Mouse (Mus musculus): Measurements from ENCODE around the gene Setd4.

DNA sequence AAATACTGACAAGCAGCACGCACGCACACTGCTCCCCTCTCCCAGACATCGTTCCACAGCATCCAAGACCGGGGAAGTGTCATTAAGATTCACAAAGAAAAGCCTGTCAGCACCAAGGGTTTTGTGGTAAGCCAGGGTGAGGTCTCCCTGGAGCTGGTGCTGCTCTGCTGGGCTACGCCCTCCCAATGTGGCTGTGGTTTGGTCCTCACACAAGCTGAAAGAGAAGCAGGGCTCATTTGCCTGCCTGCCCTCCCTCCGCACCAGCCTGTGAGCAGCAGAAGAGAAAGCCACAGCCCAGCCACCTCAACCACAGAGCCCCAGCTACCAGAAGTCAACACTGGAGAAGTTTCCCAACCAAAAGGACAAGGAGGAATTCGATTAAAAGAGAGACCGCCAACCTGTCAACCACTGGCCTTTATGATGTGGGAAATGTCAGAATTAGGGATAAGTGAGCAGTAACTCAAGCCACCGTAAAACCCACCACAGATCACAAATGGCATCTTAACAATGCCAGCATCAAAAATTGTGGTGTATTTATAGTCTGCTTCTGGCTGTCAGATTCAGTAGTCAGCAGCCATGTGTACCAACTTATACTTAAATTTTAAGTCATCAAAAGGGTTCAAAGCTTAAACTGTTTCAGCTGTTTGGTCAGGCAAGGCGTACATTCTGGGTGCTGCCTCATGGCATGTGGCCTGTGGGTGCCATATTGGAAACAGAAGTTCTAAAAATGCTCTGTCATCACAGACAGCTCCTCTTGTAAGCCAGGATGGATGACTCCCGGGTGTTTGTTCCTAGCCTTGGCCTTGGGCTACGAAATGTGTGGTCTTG is 51.0 kb downstream of the Setd4 start:
- no peak for TF ChIP-seq CTCF (IDR thresholded peaks at IDR 0.05; ENCODE audit: control insufficient read depth, insufficient read depth, insufficient read length)
- TF ChIP-seq USF1 (IDR thresholded peaks at IDR 0.05; ENCODE audit: low read depth), result no peak
- no peak for TF ChIP-seq MYOG (IDR thresholded peaks at IDR 0.05; ENCODE audit: control insufficient read depth, extremely low read depth, insufficient read length)

All from C2C12 (cell line).